Mouse (Mus musculus) left cerebral cortex, adult 2 months (tissue): ENCODE results near the gene Lztr1. TPM values are rescaled to one million over a fixed set of nuclear protein-coding genes. Genes with fewer than 3 reads are reported as not detected.
"Not testable (repeated sequence)": the region's sequence is repeated elsewhere in the genome, so short reads cannot be mapped to it uniquely, and the experiment has no call there.

Experiments used
- DNase-seq, 2 experiments: peaks; one replicate each; pipeline ENCODE4 v3.0.0; 2021 to 2022; ENCODE audit warnings: low spot score in 2 of 2, mixed read lengths in 1 of 2; ENCODE audit errors: extremely low spot score in 1 of 2
- H3K27ac ChIP-seq: fragments of 200-600 bp; 2 replicates; pipeline ENCODE4 v1.8.1; 2022
- H3K4me3 ChIP-seq: fragments of 200-600 bp; 2 replicates; pipeline ENCODE4 v1.8.1; 2022
- CTCF ChIP-seq: fragments of 200-600 bp; IDR thresholded peaks from 2 replicates; pipeline ENCODE4 v1.8.1; 2022; ENCODE audit warnings: antibody characterized with exemption, mild to moderate bottlenecking, moderate library complexity
- intact Hi-C: fragments of 180-260 bp; cut with DNase I; formaldehyde crosslinking; loops from one replicate; pipeline ENCODE4 v1.15.1; 2025
- total RNA-seq, 2 experiments: library from RNA; stranded (reverse); gene quantifications; 2 replicates each; pipeline ENCODE4 v1.2.3; 2021

Gene Lztr1
- total RNA-seq, 2 experiments from 2014 or later: 182 to 193 TPM

- intact Hi-C loops: loop anchor here (5.0 kb wide), 3 partner anchors 61 to 126 kb away; partner anchors contain the start of genes Crkl, Pi4ka and Snap29
- H3K4me3 ChIP-seq: no peak overlapping the region
- TF ChIP-seq CTCF: no peak
These were observed 24.3 kb downstream of the Lztr1 start for GRCm38 (mm10) chr16:17532676-17533329.

GRCm38 (mm10) chr16:17536584-17536983 lies 28.1 kb downstream of the Lztr1 start:
- intact Hi-C loops: no loop called here
- no peak for DNase-seq
- Histone ChIP-seq H3K27ac (no peak overlapping the region), H3K4me3 (no peak overlapping the region)
- TF ChIP-seq CTCF: peak; percentile 29

More at GRCm38 (mm10) chr16:17532676-17533329, 24.3 kb downstream of the Lztr1 start:
- no peak for DNase-seq
- no peak overlapping the region for H3K27ac ChIP-seq

GRCm38 (mm10) chr16:17542632-17543031 lies 34.1 kb downstream of the Lztr1 start:
- intact Hi-C loops: no loop called here
- Histone ChIP-seq H3K4me3 (no peak overlapping the region), H3K27ac (peak overlapping the region; percentile 67)
- no peak for TF ChIP-seq CTCF
- no peak for DNase-seq

- no peak overlapping the region for H3K4me3 ChIP-seq
- TF ChIP-seq CTCF: no peak
- no peak overlapping the region for H3K27ac ChIP-seq
- no peak for DNase-seq
- intact Hi-C loops: loop anchor here (10.0 kb wide), 1 partner anchor 262 kb away; no protein-coding TSS in a partner anchor
These were observed 44.3 kb downstream of the Lztr1 start for GRCm38 (mm10) chr16:17552837-17553236.

GRCm38 (mm10) chr16:17553910-17554685 lies 45.6 kb downstream of the Lztr1 start:
- intact Hi-C loops: loop anchor here (10.0 kb wide), 1 partner anchor 261 kb away; no protein-coding TSS in a partner anchor
- H3K27ac ChIP-seq: no peak overlapping the region

DNA sequence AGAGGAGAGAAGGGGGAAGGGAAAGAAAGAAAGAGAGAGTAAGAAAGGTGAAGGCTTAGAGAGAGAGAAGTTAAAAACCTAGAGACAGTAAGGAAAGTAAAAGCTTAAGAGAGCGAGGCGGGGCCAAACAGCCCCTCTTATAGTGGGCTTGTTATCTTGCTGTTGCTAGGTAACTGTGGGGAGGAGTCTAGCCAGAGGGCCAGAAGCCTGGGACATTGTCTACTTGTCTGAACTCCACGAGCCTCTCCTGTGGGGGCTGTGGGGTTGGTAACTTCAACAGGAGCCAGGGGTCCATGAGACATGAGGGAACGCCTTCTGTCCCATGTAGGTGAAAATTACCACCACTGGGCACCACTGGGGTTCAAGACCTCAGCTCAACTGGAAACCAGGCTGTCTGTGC lies 46.2 kb downstream of the Lztr1 start:
- not testable (repeated sequence) for H3K4me3 ChIP-seq, H3K27ac ChIP-seq, DNase-seq
- intact Hi-C loops: loop anchor here (10.0 kb wide), 1 partner anchor 260 kb away; no protein-coding TSS in a partner anchor

More at GRCm38 (mm10) chr16:17553910-17554685, 45.6 kb downstream of the Lztr1 start:
- no peak for TF ChIP-seq CTCF
- no peak for DNase-seq
- H3K4me3 ChIP-seq: no peak overlapping the region

DNA sequence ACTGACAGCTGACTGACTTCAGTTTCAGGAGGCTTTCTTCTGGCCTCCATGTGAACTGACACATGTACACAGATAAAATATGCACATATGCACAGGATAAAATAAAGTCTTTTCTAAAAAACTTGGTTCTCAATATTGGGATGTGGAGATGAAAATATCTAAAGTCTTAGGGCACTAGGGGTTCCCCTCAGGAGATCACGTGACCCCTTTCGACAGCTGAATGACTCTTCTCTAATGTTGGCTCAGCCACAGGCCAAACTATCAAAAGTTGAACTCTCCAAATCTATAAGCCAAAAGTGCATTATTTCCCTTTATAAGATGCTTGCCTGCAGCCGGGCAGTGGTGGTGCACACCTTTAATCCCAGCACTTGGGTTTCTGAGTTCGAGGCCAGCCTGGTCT lies 47.7 kb downstream of the Lztr1 start:
- Histone ChIP-seq H3K27ac (no peak overlapping the region; the same call in 1 of the 2 replicates), H3K4me3 (no peak overlapping the region)
- no peak for TF ChIP-seq CTCF
- DNase-seq: no peak
- intact Hi-C loops: loop anchor here (10.0 kb wide), 1 partner anchor 259 kb away; no protein-coding TSS in a partner anchor

DNA sequence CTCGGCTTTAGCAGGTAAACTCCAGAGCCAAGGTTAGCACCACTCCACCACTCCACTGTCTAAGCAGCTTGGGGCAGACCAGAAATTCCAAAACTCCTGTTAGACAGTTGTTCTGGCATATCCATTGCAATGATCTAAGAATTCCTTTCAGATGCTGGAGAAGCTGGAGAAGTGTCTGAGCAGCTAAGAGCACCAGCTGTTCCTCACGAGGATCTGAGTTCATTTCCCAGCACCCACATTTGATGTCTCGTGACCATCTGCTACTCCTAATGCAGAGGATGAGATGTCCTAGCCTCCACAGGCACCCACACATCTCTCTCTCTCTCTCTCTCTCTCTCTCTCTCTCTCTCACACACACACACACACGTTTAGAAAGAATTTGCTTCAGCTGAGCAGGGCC lies 48.4 kb downstream of the Lztr1 start:
- no peak for TF ChIP-seq CTCF
- Histone ChIP-seq H3K27ac (no peak overlapping the region; the same call in 1 of the 2 replicates), H3K4me3 (no peak overlapping the region)
- DNase-seq: no peak
- intact Hi-C loops: loop anchor here (10.0 kb wide), 1 partner anchor 258 kb away; no protein-coding TSS in a partner anchor

- peak; percentile 75 to 82 for DNase-seq
- peak; percentile 98 for TF ChIP-seq CTCF
- Histone ChIP-seq H3K27ac (no peak overlapping the region; the same call in 1 of the 2 replicates), H3K4me3 (no peak overlapping the region)
- intact Hi-C loops: loop anchor here (2.0 to 10.0 kb wide), 2 partner anchors 61 to 257 kb away; partner anchors contain the start of gene Smpd4
These were observed 49.5 kb downstream of the Lztr1 start for GRCm38 (mm10) chr16:17557947-17558480.

- H3K4me3 ChIP-seq: no peak overlapping the region
These were observed 50.3 kb downstream of the Lztr1 start for GRCm38 (mm10) chr16:17558811-17559210.

DNA sequence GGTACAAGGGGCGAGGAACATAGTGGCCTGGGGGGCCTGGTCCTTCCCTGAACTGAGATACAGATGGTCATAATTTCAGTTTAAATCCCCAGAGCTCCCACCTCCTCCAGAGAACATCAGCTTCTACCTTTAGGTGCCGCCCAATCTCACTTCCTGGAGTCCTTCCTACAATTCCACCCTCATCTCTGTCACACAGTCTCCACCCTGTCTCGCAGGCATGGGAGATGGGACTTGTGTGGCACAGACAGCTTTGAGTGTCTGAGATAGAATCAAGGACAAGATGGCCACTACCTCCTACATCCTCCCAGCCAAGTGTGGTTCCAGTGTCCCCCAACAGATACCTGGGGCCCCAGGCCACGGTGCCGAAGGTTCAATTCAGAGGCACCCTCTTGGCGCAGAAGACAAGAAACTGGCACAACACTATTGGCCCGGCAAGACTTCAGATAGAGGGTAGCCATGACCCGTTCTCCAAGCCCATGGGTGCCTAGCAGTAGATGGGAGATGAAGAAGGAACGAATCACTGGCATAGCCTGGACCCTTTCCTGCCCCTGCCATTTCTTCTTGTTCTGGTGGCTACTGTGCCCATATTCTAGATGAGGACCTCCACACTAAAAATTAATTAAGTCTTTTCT lies 51.0 kb downstream of the Lztr1 start:
- no peak for TF ChIP-seq CTCF
- intact Hi-C loops: loop anchor here (2.0 to 10.0 kb wide), 2 partner anchors 59 to 255 kb away; partner anchors contain the start of gene Smpd4
- H3K27ac ChIP-seq: no peak overlapping the region
- DNase-seq: no peak
- H3K4me3 ChIP-seq: no peak overlapping the region

More at GRCm38 (mm10) chr16:17558811-17559210, 50.3 kb downstream of the Lztr1 start:
- intact Hi-C loops: loop anchor here (2.0 to 10.0 kb wide), 2 partner anchors 60 to 256 kb away; partner anchors contain the start of gene Smpd4
- peak overlapping the region; percentile 26; the same call in 1 of the 2 replicates for H3K27ac ChIP-seq
- no peak for TF ChIP-seq CTCF
- DNase-seq: no peak
